Mouse (Mus musculus): ENCODE data around the gene 2510009E07Rik. TPM values are rescaled to one million over a fixed set of nuclear protein-coding genes. Genes with fewer than 3 reads are reported as not detected.
"Not testable (repeated sequence)": the region's sequence is repeated elsewhere in the genome, so short reads cannot be mapped to it uniquely, and the experiment has no call there.

Gene 2510009E07Rik
- polyA plus RNA-seq, 1 experiment from 2014 or later: 14.6 TPM

DNA sequence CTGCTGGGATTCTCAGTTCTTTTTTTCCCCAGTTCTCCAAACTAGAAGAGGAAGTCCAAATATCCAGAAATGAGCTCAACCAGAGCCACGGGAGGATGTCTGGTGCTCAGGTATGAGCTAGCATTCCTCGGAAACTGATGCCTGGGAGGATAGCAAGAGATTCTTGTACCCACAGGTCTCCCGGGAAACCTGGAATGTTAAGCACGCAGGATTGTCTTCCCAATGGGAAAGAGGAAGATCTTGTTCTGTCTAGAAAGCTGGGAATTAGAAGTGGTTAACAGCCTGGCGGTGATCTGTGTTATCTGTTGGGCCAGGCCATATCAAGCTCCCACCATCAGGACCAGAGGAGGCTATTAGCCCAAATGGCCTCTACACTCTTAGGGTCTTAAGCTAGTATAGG is 10.2 kb upstream of the 2510009E07Rik start:
- H3K9me3 ChIP-seq (replicated peaks): no peaks in the 10 kb centered on the region
- 58% methylated on average over 5 of the region's 5 CpGs for WGBS
- H3K4me3 ChIP-seq (replicated peaks): no peak overlapping the region
- no peak overlapping the region for H3K4me2 ChIP-seq
- no peak for ATAC-seq (replicated peaks; ENCODE audit: low FRiP score)
- no peaks in the 10 kb centered on the region for H3K36me3 ChIP-seq
- H3K9ac ChIP-seq: no peak overlapping the region
- no peak overlapping the region for H3K27ac ChIP-seq
- no peaks in the 10 kb centered on the region for H3K4me1 ChIP-seq
- no peaks in the 10 kb centered on the region for H3K27me3 ChIP-seq

DNA sequence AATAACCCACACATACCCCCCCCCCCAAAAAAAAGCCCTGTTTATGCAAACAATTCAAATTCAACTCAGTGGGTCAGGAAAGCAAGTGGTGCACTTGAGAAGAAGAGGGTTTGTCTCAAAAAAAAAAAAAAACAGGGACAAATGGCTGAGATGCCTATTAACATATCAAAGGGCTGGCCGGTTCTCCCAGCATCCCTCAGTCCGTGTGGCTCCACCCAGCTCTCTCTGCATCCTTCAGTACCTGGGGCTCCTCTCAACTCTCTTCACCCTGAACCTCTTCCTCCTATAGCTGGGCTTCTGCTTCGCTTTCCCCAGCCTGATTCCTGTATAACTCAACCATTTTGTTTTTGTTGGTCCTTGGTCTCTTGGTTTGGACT is 7.8 kb upstream of the 2510009E07Rik start:
- H3K27ac ChIP-seq: no peak overlapping the region
- no peaks in the 10 kb centered on the region for H3K27me3 ChIP-seq
- H3K4me3 ChIP-seq (replicated peaks): no peak overlapping the region
- no peak for ATAC-seq (replicated peaks; ENCODE audit: low FRiP score)
- no peaks in the 10 kb centered on the region for H3K4me1 ChIP-seq
- H3K9me3 ChIP-seq (replicated peaks): no peaks in the 10 kb centered on the region
- peak overlapping the region; percentile 29 for H3K4me2 ChIP-seq
- H3K9ac ChIP-seq: no peak overlapping the region
- 15% methylated on average over 3 of the region's 3 CpGs for WGBS
- no peaks in the 10 kb centered on the region for H3K36me3 ChIP-seq

DNA sequence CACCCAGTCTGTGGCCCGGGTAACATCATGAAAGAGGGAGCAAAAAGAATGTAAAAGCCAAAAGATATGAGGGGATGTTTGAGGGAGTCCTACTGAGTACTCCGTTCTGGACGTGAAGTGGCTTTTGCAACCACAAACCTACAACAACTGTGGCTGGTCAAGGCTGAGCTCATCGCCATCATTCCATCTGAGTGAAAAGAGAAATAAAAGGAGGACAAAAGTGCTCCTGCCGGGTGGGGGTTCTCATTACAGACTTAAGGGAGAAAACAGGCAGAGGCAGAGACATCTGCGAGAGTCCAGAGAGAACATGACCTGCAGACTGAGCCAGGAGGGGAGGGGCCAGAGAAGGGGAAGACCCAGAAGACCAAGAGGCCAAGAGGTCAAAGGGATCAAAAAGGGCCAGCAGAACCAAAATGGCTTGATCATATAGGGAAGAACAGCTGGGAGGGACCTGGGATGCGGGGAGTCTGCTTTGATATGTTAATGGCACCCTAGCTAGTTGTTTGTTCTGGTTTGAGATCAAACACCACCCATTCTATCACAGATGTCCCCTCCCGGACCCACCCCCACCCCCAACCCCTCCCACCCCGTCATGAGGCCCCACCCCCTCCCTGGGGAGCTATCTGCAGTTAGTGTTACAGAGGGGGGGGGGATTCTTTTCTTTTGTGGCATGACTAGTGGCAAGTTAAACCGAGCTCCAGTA is 7.3 kb upstream of the 2510009E07Rik start:
- no peak overlapping the region for H3K27ac ChIP-seq
- no peaks in the 10 kb centered on the region for H3K27me3 ChIP-seq
- H3K9ac ChIP-seq: no peak overlapping the region
- ATAC-seq (replicated peaks; ENCODE audit: low FRiP score): no peak
- H3K4me3 ChIP-seq (replicated peaks): no peak overlapping the region
- peak overlapping the region; percentile 29 for H3K4me2 ChIP-seq
- H3K9me3 ChIP-seq (replicated peaks): no peaks in the 10 kb centered on the region
- WGBS: 24% methylated on average over 10 of the region's 10 CpGs
- H3K4me1 ChIP-seq: no peaks in the 10 kb centered on the region
- H3K36me3 ChIP-seq: no peaks in the 10 kb centered on the region

DNA sequence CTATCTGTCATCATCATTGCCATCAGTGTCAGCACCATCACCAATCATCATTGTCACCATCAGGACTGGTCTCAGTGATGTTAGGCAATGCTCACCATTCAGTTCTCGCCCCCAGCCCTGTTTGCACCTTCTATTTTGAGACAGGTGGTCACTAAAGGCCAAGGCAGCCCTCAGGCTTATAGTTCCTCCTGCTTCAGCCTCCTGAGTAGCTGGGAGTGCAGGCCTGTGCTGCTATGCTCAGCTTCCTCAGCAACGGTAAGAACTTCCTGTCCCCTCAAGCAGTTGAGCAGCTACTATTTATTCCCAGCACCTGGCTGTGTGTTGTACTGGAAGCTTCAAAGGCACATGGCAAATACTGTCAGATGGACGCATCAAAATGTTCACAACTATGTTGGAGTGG is 3.7 kb upstream of the 2510009E07Rik start:
- H3K9me3 ChIP-seq (replicated peaks): no peaks in the 10 kb centered on the region
- 71% methylated on average over 3 of the region's 3 CpGs for WGBS
- no peak for ATAC-seq (replicated peaks; ENCODE audit: low FRiP score)
- no peaks in the 10 kb centered on the region for H3K36me3 ChIP-seq
- H3K4me2 ChIP-seq: no peak overlapping the region
- no peak overlapping the region for H3K27ac ChIP-seq
- H3K4me1 ChIP-seq: peaks cover 12% of the 10 kb centered on the region
- no peak overlapping the region for H3K4me3 ChIP-seq (replicated peaks)
- H3K27me3 ChIP-seq: 0 out of 2 replicates have a peak, but pooled peaks cover 4% of the 10 kb centered on the region
- no peak overlapping the region for H3K9ac ChIP-seq

DNA sequence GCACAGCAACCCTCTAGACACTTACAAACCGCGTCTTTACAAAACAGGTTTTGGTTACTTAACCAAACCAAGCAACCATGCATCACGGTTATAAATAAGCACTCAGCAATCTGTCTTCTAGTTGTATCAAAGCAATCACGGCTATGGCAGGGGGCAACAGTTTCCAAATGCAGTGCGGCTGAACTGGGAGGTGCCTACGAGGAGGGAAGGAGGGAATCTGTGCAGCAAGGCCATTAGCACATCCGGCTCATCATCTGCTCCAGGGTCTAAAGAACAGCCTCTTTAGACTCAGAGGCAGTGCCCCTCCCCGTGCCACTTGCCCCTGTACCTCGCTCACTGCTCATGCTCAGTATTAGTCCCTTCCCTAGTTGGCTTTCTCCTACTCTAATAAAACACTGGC is 2.5 kb upstream of the 2510009E07Rik start:
- ATAC-seq (replicated peaks; ENCODE audit: low FRiP score): no peak
- Histone ChIP-seq H3K36me3 (no peaks in the 10 kb centered on the region), H3K9me3 (replicated peaks) (no peaks in the 10 kb centered on the region), H3K9ac (no peak overlapping the region), H3K4me1 (peaks cover 19% of the 10 kb centered on the region), H3K4me3 (replicated peaks) (no peak overlapping the region), H3K4me2 (no peak overlapping the region), H3K27ac (no peak overlapping the region), H3K27me3 (0 out of 2 replicates have a peak, but pooled peaks cover 4% of the 10 kb centered on the region)
- 52% methylated on average over 9 of the region's 9 CpGs for WGBS

DNA sequence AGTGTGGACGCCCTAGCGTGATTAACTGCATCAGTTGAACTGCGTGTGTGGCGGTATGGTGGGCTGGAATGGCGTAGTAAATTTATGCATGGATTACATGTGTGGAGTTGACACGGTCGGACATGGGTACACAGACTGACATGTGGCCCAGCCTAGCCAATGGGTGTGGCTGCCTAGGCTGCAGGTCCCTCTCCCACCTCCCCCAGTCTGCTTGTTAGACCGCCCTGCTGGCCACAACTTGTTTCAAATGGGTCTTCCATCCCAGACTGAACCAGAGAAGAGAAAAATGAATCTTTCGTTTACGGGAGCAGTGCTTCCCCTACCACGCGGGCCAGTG is 745 bp upstream of the 2510009E07Rik start:
- peak overlapping the region; percentile 82 for H3K4me3 ChIP-seq (replicated peaks)
- H3K36me3 ChIP-seq: no peaks in the 10 kb centered on the region
- H3K9ac ChIP-seq: peak overlapping the region; percentile 84; the same call in 1 of the 2 replicates
- H3K27ac ChIP-seq: peak overlapping the region; percentile 88; the same call in 1 of the 2 replicates
- H3K4me2 ChIP-seq: peak overlapping the region; percentile 99
- peak; percentile 68 for ATAC-seq (replicated peaks; ENCODE audit: low FRiP score)
- H3K4me1 ChIP-seq: peaks cover 19% of the 10 kb centered on the region
- 4% methylated on average over 12 of the region's 12 CpGs for WGBS
- no peaks in the 10 kb centered on the region for H3K9me3 ChIP-seq (replicated peaks)
- H3K27me3 ChIP-seq: 0 out of 2 replicates have a peak, but pooled peaks cover 4% of the 10 kb centered on the region

DNA sequence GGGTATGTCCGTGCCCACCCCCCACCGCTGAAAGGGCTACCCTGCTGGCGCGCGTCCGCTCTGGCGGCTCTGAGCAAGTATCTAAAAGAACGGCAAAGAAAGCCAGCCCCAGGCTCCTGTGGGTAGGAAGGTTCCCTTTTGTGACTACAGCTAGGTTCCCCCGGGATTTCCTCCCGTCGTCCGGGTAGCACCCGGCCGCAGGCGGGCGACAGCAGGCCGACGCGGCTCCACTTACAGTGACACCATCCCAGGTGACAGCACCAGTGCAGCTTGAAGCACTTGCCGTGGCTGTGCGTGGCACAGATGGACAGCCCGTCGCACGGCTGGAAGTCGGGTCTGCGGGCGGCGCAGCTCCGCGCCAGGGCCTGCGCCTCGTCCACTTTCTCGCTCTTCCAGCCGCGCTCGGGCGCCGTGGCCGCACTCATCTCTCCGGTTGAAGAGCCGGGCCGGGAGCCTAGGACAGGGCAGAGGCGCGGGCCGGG is 443 bp downstream of the 2510009E07Rik start:
- WGBS: under 1% methylated on average over 45 of the region's 45 CpGs
- Histone ChIP-seq H3K4me1 (peaks cover 19% of the 10 kb centered on the region), H3K27ac (peak overlapping the region; percentile 88), H3K36me3 (no peaks in the 10 kb centered on the region), H3K27me3 (0 out of 2 replicates have a peak, but pooled peaks cover 4% of the 10 kb centered on the region), H3K4me3 (replicated peaks) (peak overlapping the region; percentile 82), H3K9me3 (replicated peaks) (no peaks in the 10 kb centered on the region), H3K4me2 (peak overlapping the region; percentile 99), H3K9ac (peak overlapping the region; percentile 84)
- ATAC-seq (replicated peaks; ENCODE audit: low FRiP score): peak; percentile 50

DNA sequence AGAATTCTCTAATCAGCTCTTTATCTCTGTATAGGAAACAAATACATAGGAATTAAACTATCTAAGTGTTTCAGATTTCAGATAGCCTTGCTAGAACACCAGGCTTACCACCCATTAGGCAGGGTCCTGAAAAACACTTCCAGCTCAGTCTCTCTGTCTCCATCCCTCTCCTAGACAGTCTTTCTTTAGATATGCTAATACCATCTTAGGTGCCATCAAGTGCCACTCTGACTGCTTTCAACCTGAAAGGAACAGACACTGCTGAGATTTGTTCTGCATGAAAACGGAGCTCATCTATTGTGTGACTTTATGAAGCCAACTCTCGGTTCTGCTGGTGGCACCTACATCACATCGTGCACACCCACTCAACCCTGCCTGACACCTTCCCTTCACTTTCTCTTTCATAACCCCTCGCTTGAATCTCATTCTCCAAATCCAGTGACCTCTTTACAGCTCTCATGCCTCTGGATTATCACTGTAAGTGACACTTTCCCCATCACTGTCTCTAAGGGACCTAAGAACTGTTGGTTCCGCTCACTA is 4.2 kb downstream of the 2510009E07Rik start:
- Histone ChIP-seq H3K36me3 (0 out of 2 replicates have a peak, but pooled peaks cover 4% of the 10 kb centered on the region), H3K4me1 (peaks cover 16% of the 10 kb centered on the region), H3K9me3 (replicated peaks) (no peaks in the 10 kb centered on the region), H3K4me2 (no peak overlapping the region), H3K4me3 (replicated peaks) (no peak overlapping the region), H3K27ac (no peak overlapping the region), H3K9ac (no peak overlapping the region), H3K27me3 (no peaks in the 10 kb centered on the region)
- WGBS: 59% methylated on average over 5 of the region's 5 CpGs
- ATAC-seq (replicated peaks; ENCODE audit: low FRiP score): no peak

DNA sequence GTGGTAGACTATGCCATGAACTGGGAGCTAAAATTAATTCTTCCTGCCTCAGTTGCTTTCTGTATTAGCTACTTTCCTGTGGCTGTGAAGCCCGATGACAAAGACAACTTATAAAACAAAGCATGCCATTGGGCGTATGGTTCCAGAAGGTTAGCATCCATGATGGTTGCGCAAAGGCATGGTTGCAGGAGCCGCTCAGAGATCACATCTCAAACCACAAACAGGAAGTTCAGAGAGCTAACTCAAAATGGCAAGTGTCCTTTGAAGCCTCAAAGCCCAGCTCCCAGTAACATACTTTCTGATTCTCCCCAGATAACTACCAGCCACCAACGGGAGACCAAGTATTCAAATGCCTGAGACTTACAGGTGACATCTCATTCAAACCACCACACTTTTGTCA is 5.3 kb downstream of the 2510009E07Rik start:
- no peaks in the 10 kb centered on the region for H3K27me3 ChIP-seq
- no peak overlapping the region for H3K4me3 ChIP-seq (replicated peaks)
- H3K27ac ChIP-seq: no peak overlapping the region
- peaks cover 7% of the 10 kb centered on the region for H3K4me1 ChIP-seq
- H3K9ac ChIP-seq: no peak overlapping the region
- no peak for ATAC-seq (replicated peaks; ENCODE audit: low FRiP score)
- H3K36me3 ChIP-seq: 0 out of 2 replicates have a peak, but pooled peaks cover 4% of the 10 kb centered on the region
- no peak overlapping the region for H3K4me2 ChIP-seq
- WGBS: 91% methylated on average over 5 of the region's 5 CpGs
- H3K9me3 ChIP-seq (replicated peaks): no peaks in the 10 kb centered on the region

DNA sequence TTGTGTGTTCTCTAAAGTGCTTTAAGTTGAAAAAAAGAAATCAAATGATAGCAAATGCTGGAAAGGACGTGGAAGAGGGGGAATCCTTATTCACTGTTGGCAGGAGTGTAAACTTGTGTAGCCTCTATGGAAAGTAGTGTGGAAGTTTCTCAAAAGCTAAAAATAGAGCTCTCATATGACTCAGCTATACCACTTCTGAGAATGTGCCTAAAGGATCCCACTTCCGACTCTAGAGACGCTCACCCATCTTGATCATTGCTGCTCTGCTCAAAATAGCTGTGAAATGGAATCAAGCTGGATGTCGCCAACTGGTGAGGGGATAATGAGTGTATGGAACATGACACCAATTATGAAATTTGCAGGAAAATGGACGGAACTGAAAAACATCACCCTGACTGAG is 7.1 kb downstream of the 2510009E07Rik start:
- Histone ChIP-seq H3K9me3 (replicated peaks) (no peaks in the 10 kb centered on the region), H3K27me3 (no peaks in the 10 kb centered on the region), H3K27ac (no peak overlapping the region), H3K4me1 (0 out of 2 replicates have a peak, but pooled peaks cover 3% of the 10 kb centered on the region), H3K36me3 (peaks cover 9% of the 10 kb centered on the region), H3K4me3 (replicated peaks) (no peak overlapping the region), H3K9ac (no peak overlapping the region), H3K4me2 (no peak overlapping the region)
- no peak for ATAC-seq (replicated peaks; ENCODE audit: low FRiP score)
- 90% methylated on average over 5 of the region's 5 CpGs for WGBS

DNA sequence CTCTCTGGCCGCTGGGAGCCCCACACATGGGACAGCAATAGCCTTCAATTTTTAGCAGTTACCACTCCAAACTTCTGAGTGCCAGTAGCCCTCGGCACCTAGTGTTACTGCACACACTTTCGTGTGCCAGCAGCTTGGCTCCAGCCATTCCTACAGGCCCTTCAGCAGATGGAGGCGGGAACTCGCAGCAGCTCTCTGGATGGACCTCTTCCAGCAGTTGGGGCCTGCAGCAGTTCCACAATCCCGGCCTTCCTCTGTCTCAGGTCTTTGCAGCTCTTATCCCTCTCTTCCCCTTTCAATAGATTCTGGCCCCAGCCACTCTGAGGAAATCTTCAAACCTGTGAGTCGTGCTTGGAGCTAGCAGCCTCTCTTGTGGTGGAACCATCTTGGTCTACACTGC is 17.7 kb downstream of the 2510009E07Rik start:
- no peaks in the 10 kb centered on the region for H3K4me1 ChIP-seq
- H3K9me3 ChIP-seq (replicated peaks): no peaks in the 10 kb centered on the region
- H3K9ac ChIP-seq: no peak overlapping the region
- no peak overlapping the region for H3K4me3 ChIP-seq (replicated peaks)
- no peak overlapping the region for H3K27ac ChIP-seq
- no peak overlapping the region for H3K4me2 ChIP-seq
- H3K27me3 ChIP-seq: no peaks in the 10 kb centered on the region
- ATAC-seq (replicated peaks; ENCODE audit: low FRiP score): no peak
- peaks cover 11% of the 10 kb centered on the region; the same call in 1 of the 2 replicates for H3K36me3 ChIP-seq
- WGBS: 91% methylated on average over 7 of the region's 7 CpGs

DNA sequence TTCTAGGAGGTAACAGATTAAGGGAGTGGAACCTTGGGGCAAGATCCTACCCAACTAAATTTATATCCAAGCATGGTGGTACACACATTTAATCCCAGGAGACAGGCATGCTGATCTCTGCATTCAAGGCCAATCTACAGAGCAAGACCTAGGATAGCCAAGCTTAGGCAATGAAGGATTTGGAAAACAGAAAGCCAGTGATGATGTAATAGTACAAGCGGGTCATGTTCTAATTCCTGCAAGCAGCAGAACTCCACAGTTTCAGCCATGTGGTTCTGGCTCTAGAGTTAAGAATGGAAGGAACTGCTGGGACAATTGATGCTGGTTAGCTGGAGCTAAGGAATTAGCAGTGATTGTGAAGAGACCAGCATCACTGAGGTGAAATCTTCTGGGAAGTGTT is 20.8 kb downstream of the 2510009E07Rik start:
- not testable (repeated sequence) for H3K9ac ChIP-seq; H3K4me3 ChIP-seq (replicated peaks); H3K4me2 ChIP-seq; H3K9me3 ChIP-seq (replicated peaks); ATAC-seq (replicated peaks; ENCODE audit: low FRiP score); H3K4me1 ChIP-seq; H3K27ac ChIP-seq; H3K27me3 ChIP-seq
- WGBS: 95% methylated on average over 1 of the region's 1 CpGs
- peaks cover 11% of the 10 kb centered on the region; the same call in 1 of the 2 replicates for H3K36me3 ChIP-seq
